Mouse (Mus musculus): ENCODE data around the gene Fxn. TPM values are rescaled to one million over a fixed set of nuclear protein-coding genes. Genes with fewer than 3 reads are reported as not detected.

Fxn gene
- polyA plus RNA-seq, 1 experiment from 2014 or later = 57.5 TPM

Other genes with a start within 250 kb of the Fxn start
- gene Fam189a2, start 249.6 kb downstream of the Fxn start, polyA plus RNA-seq (2016; fragmentation: Nextera tagmentation; extraction: Ambion mirVana) = 0.55 and 0.59 TPM in 2 replicates
- gene Tjp2, start 55.6 kb downstream of the Fxn start, polyA plus RNA-seq (2016; fragmentation: Nextera tagmentation; extraction: Ambion mirVana) = 26.0 and 26.6 TPM in 2 replicates
- 62.9 and 70.5 TPM in 2 replicates for gene Fam122a, start 196.8 kb upstream of the Fxn start, polyA plus RNA-seq (2016; fragmentation: Nextera tagmentation; extraction: Ambion mirVana)

Measured in embryonic facial prominence, embryonic 12.5 days (tissue).